Mouse (Mus musculus): ENCODE results near the gene Stac3.

- TF ChIP-seq CTCF (IDR thresholded peaks at IDR 0.05; ENCODE audit: low read depth) = no peak
- TF ChIP-seq EP300 (IDR thresholded peaks at IDR 0.05; ENCODE audit: low read depth) = no peak
Observed at GRCm38 (mm10) chr10:127472722-127473121, 28.8 kb upstream of the Stac3 start.
